Mouse (Mus musculus): ENCODE measurements around the gene Aimp1.

DNA sequence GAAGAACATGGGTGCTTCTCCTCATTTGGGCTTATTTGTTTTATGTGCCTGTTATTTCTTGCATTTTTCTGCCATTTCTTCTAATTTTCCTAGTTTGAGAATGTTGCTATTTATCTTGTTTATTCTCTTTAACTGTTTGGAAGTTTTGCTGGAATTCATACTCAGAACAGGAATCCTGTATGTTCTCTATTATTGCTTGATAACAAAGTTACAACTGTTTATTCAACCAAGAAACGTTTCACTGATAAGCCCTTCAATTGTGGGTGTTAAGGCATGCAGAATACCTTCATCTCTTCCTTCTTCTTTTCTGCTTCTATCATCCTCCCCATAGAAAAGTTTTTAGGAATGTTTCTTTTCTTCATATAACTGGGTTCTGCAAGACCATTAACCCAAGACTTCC is 37.4 kb downstream of the Aimp1 start:
- TF ChIP-seq CTCF (IDR thresholded peaks at IDR 0.05; ENCODE audit: low read depth) (no peak), EP300 (IDR thresholded peaks at IDR 0.05; ENCODE audit: low read depth) (no peak)

Data from heart, postnatal 0 days (tissue).